Mouse (Mus musculus) cerebellum, postnatal 14 days (tissue): ENCODE results near the gene Pkn1.

ENCODE experiments used
- DNase-seq, 2 experiments: peaks; one replicate each; pipeline ENCODE4 v3.0.0; 2021; ENCODE audit warnings: mixed read lengths in 2 of 2

Pkn1 gene

DNA sequence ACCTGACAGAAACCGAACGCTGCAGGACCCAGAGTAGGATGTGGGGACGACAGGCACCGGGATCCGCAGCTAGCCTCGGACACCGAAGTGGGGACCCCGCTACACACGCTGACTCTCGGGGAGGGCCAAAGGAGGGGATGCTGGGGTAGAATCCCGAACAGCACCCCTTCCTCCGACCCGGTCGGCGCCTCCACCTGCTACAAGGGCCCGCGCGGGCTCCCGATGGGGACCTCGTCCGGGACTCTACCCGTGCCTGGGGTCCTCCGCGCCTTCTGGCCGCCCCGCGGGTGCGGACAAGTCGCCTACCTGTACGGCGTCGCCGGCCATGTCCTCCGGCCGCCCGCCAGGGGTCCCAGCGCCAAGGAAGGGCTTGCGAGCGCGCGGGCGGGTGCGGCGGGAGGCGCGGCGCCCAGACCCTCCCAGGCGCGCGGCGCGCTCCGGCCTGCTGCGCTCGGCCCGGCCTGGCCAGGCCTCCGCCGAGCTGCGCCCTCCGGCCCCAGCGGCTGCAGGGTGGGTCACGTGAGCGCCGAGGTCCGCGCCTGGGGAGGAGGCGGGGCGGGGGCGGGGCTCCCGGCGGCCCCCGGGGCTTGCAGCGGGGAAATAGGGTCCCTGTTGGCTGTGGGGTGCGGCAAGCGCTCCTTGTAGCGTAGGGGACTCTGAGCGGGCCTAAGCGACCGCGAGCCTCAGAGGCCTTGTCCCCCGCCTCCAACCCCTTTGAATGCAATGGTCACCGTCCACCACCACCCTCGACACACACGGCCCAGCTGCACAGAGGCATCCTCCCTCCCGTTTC lies at the start of gene Pkn1:
TSS of gene Pkn1 (minus strand) at position 519 of the 793 bp plus-strand sequence.
- DNase-seq, result peak; percentile 69 to 79

DNA sequence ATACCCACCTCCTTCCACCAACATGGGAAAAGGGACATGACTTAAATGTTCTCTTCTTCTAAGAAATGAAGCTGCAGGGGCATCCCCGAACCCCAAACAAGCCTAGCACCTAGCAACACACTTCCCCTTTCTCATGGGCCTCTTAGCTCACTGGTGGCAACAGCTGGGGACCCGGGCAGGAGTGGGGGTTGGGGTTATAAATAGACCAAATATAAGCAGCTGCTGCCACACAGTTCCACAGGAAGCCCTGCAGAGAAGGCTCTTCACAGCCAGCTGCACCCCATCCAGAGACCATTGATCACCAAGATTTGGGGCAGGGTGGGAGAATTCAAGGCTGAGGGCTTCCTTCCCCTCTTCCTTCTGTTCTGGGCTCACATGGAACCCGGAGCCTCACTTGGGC lies 49.7 kb upstream of the Pkn1 start:
- DNase-seq, result no peak

DNA sequence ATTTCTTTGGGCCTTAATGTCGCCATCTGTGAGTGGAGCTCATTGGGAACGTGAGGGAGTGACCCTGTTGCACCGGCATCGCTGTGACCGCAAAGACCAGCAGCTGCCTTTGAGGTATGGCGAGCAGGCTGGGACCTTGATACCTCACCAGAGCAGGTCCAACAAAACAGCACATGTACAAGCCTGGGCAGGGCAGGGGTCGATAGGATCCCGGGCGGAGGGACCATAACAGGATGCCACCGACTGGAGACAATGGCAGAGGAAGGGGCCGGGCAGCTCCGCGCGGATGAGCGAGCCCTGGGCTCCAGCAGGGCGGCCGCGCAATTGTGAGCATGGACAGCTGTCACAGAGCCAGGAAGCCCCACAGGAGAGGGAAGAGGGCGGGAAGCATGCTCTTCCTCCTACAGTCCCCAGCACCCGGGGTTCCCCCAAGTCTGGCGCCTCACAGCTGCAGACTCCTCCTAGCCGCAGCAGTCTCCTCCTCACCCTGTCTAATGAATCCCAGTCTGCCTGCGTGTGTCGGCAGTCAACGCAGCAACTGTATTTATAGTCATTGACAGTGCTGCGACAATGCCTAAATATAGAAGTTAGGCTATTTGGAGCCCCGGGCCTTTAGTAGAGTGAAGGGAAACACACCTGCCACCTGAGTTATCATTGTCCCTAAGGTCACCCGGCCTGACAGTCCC lies 48.8 kb upstream of the Pkn1 start:
- peak; percentile 36 to 55 for DNase-seq

GRCm38 (mm10) chr8:83744070-83744469 lies 45.1 kb upstream of the Pkn1 start:
- DNase-seq, result no peak

DNA sequence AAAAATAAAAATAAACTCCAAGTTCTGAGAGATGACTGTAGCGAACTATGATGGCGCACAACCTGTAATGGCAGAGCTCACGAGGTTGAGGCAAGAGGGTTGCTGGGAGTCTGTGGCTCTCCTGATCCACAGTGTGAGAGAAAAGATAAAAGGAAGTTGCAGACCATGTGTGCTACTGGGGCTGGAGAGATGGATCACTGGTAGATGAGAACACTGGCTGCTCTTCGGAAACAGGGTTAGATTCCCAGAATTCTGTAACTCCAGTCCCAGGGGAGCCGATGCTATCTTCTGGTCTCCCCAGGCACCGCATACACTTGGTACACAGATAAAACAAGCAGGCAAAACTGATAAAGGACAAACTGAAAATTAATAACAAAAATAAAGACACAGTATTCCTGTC lies 44.0 kb upstream of the Pkn1 start:
- no peak for DNase-seq

GRCm38 (mm10) chr8:83741849-83742655 lies 43.1 kb upstream of the Pkn1 start:
- DNase-seq, result no peak

- DNase-seq, result peak in 1 of 2 experiments; percentile 25
Observed at GRCm38 (mm10) chr8:83740976-83741741, 42.2 kb upstream of the Pkn1 start, which contains the start of gene Adgre5. Adgre5 (minus strand) TSS chr8:83741326.

DNA sequence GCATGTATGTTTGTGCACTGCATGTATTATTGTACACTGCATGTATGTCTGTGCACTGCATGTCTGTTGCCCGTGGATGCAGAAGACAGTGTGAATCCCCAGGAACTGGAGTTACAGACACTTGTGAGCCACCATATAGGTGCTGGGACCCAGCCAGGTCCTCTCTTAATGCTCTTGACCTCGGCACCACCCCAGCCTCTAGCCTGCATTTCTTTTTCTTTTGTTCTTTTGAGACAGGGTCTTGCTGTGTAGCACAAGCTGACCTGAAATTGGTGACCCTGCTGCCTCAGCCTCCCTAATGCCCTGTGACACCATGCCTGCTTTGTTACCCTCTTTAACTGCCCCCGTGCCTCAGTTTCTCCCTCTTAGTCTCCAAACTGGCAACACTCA lies 41.6 kb upstream of the Pkn1 start:
- no peak for DNase-seq

- no peak for DNase-seq
Observed at GRCm38 (mm10) chr8:83739711-83740468, 40.9 kb upstream of the Pkn1 start.

GRCm38 (mm10) chr8:83738949-83739710 lies 40.2 kb upstream of the Pkn1 start:
- no peak for DNase-seq

DNA sequence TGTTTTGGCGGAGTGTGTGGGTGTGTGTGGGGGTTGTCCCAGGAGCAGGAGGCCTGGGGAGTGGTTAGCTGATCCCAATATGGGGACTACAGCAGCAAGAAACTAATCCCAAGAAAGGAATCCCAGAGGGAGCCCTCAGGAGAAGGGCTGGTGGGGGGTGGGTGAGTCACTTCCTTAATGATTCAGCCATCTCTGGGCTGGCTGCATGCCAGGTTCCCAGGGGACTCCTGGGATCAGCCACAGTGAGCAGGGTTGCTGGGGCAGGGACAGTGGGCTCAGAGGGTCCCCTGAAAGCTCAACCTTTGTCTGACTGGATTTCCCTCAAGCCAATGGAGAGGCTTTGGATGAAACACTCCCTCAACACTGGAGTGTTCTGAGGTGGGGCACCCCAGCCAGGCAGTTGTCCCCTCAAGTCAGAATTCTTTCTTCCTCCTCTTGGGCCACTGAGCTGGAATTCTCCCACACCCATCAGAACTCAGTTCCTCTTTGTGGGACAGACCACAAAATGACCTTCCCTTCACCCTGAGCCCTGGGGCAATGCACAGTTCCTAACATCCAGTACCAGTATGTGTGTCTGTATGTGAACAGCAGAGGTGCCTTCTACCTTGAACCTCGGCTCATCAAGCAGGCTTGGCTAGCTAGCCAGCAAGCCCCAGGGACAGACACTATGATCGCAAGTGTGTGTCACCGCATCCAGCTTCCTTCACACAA lies 39.0 kb upstream of the Pkn1 start:
- DNase-seq, result no peak

DNA sequence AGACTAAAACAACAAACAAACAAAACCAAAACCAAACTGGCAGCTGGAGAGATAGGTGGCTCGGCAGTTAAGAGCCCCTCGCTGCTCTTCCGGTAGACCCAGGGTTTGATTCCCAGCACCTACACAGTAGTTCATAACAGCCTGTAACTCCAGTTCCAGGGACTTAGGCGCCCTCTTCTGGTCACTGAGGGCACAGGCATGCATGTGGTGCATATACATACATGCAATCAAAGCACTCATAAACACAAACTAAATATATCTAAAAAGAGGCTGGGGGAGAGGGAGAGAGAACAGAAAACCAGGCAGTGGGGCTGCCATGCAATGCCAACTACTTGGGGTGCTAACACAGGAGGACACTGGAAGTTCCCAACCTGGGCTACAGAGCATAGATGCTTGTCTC lies 38.4 kb upstream of the Pkn1 start:
- no peak for DNase-seq

GRCm38 (mm10) chr8:83736681-83737080 lies 37.7 kb upstream of the Pkn1 start:
- DNase-seq, result no peak

GRCm38 (mm10) chr8:83732919-83733318 lies 33.9 kb upstream of the Pkn1 start:
- no peak for DNase-seq

- DNase-seq, result no peak
Observed at GRCm38 (mm10) chr8:83731906-83732305, 32.9 kb upstream of the Pkn1 start.

- peak in 1 of 2 experiments; percentile 57 for DNase-seq
Observed at GRCm38 (mm10) chr8:83729009-83729807, 30.2 kb upstream of the Pkn1 start.

DNA sequence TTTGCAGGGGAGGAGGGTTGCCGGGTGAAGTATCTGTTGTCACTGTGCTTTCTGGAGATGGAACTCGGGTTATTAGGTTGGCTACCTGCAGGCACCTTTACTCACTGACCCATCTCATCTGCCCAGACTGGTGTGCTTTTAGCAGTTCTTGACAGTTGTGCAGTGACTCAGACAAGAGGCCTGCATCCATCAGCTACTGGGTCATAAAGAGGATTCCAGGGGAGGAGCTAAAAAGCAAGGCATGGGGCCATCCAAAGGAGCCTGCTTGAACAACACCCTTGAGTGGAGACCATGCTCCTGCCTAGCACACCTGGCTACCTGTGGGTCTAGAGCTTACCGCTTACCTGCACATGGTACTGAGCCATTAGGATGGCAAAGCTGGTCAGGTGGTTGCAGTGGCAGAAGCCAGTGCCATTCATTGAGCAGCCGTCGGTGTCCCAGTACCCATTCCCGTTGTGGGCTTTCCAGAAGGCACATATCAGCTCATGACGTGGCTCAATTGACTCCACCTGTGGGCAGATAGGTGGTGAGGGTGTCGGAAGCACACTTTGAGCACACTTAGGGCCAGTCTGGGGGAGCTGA lies 26.6 kb upstream of the Pkn1 start:
- no peak for DNase-seq

DNA sequence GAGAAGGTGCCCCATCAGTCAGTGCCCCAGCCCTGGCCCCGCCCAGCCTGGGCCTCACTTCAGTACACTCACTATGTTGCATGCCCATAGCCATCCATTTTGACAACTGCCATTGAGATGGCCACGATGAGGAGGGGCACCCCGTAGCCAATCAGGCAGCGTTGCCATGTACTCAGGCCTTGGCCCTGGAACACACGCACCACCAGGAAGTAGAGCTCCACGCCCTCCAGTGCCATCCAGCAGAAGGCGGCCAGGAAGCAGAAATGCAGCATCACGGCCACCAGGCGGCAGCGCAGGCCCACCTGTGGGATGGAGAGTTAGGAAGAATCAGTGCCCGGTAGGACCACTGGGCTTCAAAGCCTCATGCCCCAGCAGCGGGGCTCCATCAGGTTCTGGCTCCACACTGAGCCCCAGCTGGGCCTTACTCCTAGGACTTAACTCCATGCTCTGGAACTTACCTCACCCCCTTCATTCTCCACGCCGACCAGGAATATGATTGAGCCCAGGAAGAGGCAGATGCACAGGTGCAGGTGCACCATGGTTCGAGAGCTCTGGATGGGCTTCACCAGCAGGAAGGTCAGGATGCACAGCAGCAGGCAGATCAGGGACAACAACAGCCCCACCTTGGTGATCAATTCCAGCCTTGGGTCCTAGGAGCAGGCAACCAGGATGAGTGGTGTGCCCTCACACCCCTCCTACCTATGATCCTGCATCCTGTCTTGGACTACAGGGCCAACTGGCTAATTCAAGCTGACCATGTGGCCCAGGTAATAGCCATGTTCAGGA lies 25.9 kb upstream of the Pkn1 start:
- peak; percentile 87 to 93 for DNase-seq
